Mouse (Mus musculus) hindbrain, embryonic 11.5 days (tissue): ENCODE measurements at regions not wholly inside any gene's neighbourhood (a gene's known extent, or its start where the extent isn't known, plus 50 kb on each side); places are given as distances from the start of the nearest gene placed in this dataset.
"Not testable (repeated sequence)": the region's sequence is repeated elsewhere in the genome, so short reads cannot be mapped to it uniquely, and the experiment has no call there.

Experiments used
- ATAC-seq: fragments of 200-750 bp; cut with Nextera tagmentation; 2 replicates; pipeline ENCODE4 v1.8.0; 2017; ENCODE audit warnings: mild to moderate bottlenecking, moderate TSS enrichment, moderate library complexity; ENCODE audit not compliant: low FRiP score
- DNase-seq: peaks from one replicate; pipeline ENCODE4 v3.0.0-alpha.2; 2015; ENCODE audit warnings: low spot score
- H3K27ac ChIP-seq: fragments of 300-500 bp; sonication (generic); 2 replicates; pipeline ENCODE4 v1.5.1; 2014; ENCODE audit warnings: mild to moderate bottlenecking, low read depth, low read length
- H3K27me3 ChIP-seq: fragments of 300-500 bp; sonication (generic); 2 replicates; pipeline ENCODE4 v1.6.1; 2014; ENCODE audit warnings: mild to moderate bottlenecking, low read length, moderate library complexity, mixed read lengths; ENCODE audit not compliant: control insufficient read depth, insufficient read depth
- H3K36me3 ChIP-seq: fragments of 300-500 bp; sonication (generic); 2 replicates; pipeline ENCODE4 v1.6.1; 2014; ENCODE audit warnings: mild to moderate bottlenecking, low read length, moderate library complexity, mixed read lengths; ENCODE audit not compliant: control insufficient read depth, insufficient read depth
- H3K4me1 ChIP-seq: fragments of 300-500 bp; sonication (generic); replicated peaks from 2 replicates; pipeline ENCODE4 v1.6.1; 2014; ENCODE audit warnings: low read length, mixed read lengths; ENCODE audit not compliant: control insufficient read depth, insufficient read depth
- H3K4me2 ChIP-seq: fragments of 300-500 bp; sonication (generic); replicated peaks from 2 replicates; pipeline ENCODE4 v1.6.1; 2014; ENCODE audit warnings: mild to moderate bottlenecking, low read depth, low read length
- H3K4me3 ChIP-seq: fragments of 300-500 bp; sonication (generic); 2 replicates; pipeline ENCODE4 v1.5.1; 2014; ENCODE audit warnings: low read depth, low read length
- H3K9ac ChIP-seq: fragments of 300-500 bp; sonication (generic); 2 replicates; pipeline ENCODE4 v1.6.1; 2014; ENCODE audit warnings: low read depth, low read length
- H3K9me3 ChIP-seq: fragments of 300-500 bp; sonication (generic); 2 replicates; pipeline ENCODE4 v1.6.1; 2016; ENCODE audit warnings: low read length; ENCODE audit not compliant: control insufficient read depth
- WGBS: fragments of 180-500 bp; shearing (Covaris S2); extraction: QIAGEN DNeasy Blood & Tissue Kit; methylation state at CpG from one replicate; pipeline ENCODE4 v1.1.7; 2014; 5-methylcytosine and 5-hydroxymethylcytosine counted together

GRCm38 (mm10) chr13:4348890-4349289, 69.7 kb upstream of the Akr1c12 start:
- Histone ChIP-seq H3K9ac (no peak overlapping the region), H3K27me3 (no peaks in the 10 kb centered on the region), H3K27ac (no peak overlapping the region), H3K4me3 (no peak overlapping the region), H3K36me3 (no peaks in the 10 kb centered on the region), H3K4me2 (no peak overlapping the region), H3K4me1 (no peaks in the 10 kb centered on the region), H3K9me3 (no peaks in the 10 kb centered on the region)
- no peak for DNase-seq
- no peak for ATAC-seq
- WGBS: 54% methylated on average over 1 of the region's 1 CpGs

- Histone ChIP-seq H3K9me3 (no peaks in the 10 kb centered on the region), H3K4me1 (no peaks in the 10 kb centered on the region), H3K4me2 (no peak overlapping the region), H3K4me3 (no peak overlapping the region), H3K36me3 (no peaks in the 10 kb centered on the region), H3K9ac (no peak overlapping the region), H3K27me3 (no peaks in the 10 kb centered on the region), H3K27ac (no peak overlapping the region)
- ATAC-seq (no peak), DNase-seq (no peak)
- 86% methylated on average over 3 of the region's 3 CpGs for WGBS
Measured at GRCm38 (mm10) chr13:4350601-4351000, 71.4 kb upstream of the Akr1c12 start.

- not testable (repeated sequence) for H3K36me3 ChIP-seq, H3K27me3 ChIP-seq, ATAC-seq, H3K9me3 ChIP-seq, H3K9ac ChIP-seq, H3K4me1 ChIP-seq, H3K4me3 ChIP-seq, H3K27ac ChIP-seq, H3K4me2 ChIP-seq
- peak; percentile 3 for DNase-seq
- 16% methylated on average over 8 of the region's 8 CpGs for WGBS
Measured at GRCm38 (mm10) chr13:4376654-4377053, 57.5 kb upstream of the Akr1c6 start.
